Mouse (Mus musculus) testis, adult 2 months (tissue): Measurements from ENCODE around the gene Polm. TPM values are rescaled to one million over a fixed set of nuclear protein-coding genes. Genes with fewer than 3 reads are reported as not detected.

ENCODE experiments used
- H3K27ac ChIP-seq: fragments of 200-500 bp; 2 replicates; pipeline ENCODE4 v1.5.1; 2012; ENCODE audit warnings: low read depth, low read length; ENCODE audit not compliant: control insufficient read depth, insufficient read depth
- H3K27me3 ChIP-seq: fragments of 200-500 bp; 2 replicates; pipeline ENCODE4 v1.6.1; 2012; ENCODE audit warnings: mild to moderate bottlenecking, low read length, moderate library complexity; ENCODE audit not compliant: control insufficient read depth, insufficient read depth
- H3K36me3 ChIP-seq: fragments of 200-500 bp; 2 replicates; pipeline ENCODE4 v1.6.1; 2012; ENCODE audit warnings: mild to moderate bottlenecking, low read length; ENCODE audit not compliant: control insufficient read depth, insufficient read depth
- H3K4me1 ChIP-seq: fragments of 200-500 bp; 2 replicates; pipeline ENCODE4 v1.6.1; 2012; ENCODE audit warnings: low read length; ENCODE audit not compliant: control insufficient read depth, insufficient read depth
- H3K4me3 ChIP-seq: fragments of 200-500 bp; 2 replicates; pipeline ENCODE4 v1.5.1; 2012; ENCODE audit warnings: low read depth, mild to moderate bottlenecking, low read length, moderate library complexity, mixed read lengths; ENCODE audit not compliant: control insufficient read depth
- CTCF ChIP-seq: fragments of 200-500 bp; IDR thresholded peaks from 2 replicates; pipeline ENCODE4 v1.5.1; 2012; ENCODE audit warnings: low read depth, mild to moderate bottlenecking, inconsistent platforms, low read length, moderate library complexity; ENCODE audit not compliant: control insufficient read depth, insufficient read depth, insufficient replicate concordance
- POLR2A ChIP-seq: fragments of 200-500 bp; IDR thresholded peaks from 2 replicates; pipeline ENCODE4 v1.6.1; 2012; ENCODE audit warnings: low read depth, mild to moderate bottlenecking, inconsistent platforms, low read length, moderate library complexity; ENCODE audit not compliant: control insufficient read depth
- polyA plus RNA-seq: library from polyadenylated mRNA; depleted of rRNA; stranded (reverse); fragments of >200 nt; gene quantifications from 2 replicates; pipeline ENCODE4 v1.2.3, GENCODE M21; 2012

Gene Polm
- polyA plus RNA-seq, 1 experiment = 2.3 TPM

DNA sequence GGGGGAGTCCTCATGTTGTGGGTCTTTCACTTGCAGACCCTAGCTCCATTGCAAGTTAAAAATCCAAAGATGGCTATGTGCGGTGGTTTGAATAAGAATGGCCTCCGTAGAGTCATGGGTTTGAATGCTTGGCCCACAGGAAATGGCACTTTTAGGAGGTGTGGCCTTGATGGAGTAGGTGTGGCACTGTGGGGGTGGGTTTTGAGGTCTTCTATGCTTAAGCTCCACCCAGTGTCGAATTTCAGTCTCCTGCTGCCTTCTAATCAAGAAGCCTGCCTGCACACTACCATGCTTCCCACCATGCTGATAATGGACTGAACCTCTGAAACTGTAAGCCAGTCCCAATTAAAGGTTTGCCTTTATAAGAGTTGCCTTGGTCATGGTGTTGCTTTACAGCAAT, 5.3 kb upstream of the Polm start:
- H3K4me3 ChIP-seq = no peak overlapping the region
- H3K36me3 ChIP-seq = no peaks in the 10 kb centered on the region
- TF ChIP-seq CTCF (no peak), POLR2A (no peak)
- peaks cover 2% of the 10 kb centered on the region for H3K4me1 ChIP-seq
- no peak overlapping the region for H3K27ac ChIP-seq
- H3K27me3 ChIP-seq = no peaks in the 10 kb centered on the region

DNA sequence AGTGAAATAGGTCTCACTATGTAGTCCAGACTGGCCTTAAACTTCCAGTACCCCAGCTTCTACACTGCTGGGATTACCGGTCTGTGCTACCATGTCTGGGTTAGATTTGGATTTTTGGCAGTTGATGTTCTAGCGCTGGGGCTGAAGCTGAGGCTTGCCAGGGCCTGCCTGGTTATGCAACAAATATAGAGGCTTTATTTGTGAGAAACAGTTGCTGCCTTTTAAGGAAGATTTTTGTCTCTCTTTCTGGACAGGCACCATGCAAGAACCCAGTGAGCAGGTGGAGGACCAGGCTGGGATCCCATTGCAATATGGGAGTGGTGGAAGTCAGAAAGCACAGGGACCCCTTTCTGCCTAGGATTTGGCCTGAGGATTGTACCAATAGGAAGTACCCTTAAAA, 3.9 kb upstream of the Polm start:
- Histone ChIP-seq H3K27ac (no peak overlapping the region), H3K4me3 (no peak overlapping the region), H3K4me1 (peaks cover 7% of the 10 kb centered on the region), H3K36me3 (no peaks in the 10 kb centered on the region), H3K27me3 (no peaks in the 10 kb centered on the region)
- TF ChIP-seq CTCF = no peak
- no peak for TF ChIP-seq POLR2A

DNA sequence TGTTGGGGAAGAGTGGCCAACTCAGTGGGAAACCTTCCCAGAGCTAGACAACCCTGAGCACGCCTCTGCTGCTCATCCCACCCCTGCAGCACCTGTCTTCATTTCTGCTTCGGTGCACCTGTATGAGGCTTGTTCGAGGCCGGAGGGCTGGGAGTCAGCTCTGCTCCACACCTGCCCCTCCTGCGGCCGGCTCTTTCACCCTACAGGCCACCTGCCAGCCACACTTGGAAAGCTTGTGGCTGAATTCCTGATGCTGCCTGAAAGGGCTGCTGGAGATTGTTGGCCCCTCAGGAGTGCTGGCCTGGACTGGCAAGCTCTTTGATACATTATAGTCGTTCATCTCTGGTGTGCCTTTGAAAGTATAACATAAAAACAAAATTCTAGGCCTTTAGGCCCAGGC, 2.5 kb upstream of the Polm start:
- H3K4me1 ChIP-seq = peaks cover 7% of the 10 kb centered on the region
- H3K27me3 ChIP-seq = no peaks in the 10 kb centered on the region
- no peak overlapping the region for H3K4me3 ChIP-seq
- no peaks in the 10 kb centered on the region for H3K36me3 ChIP-seq
- TF ChIP-seq POLR2A = no peak
- no peak for TF ChIP-seq CTCF
- H3K27ac ChIP-seq = peak overlapping the region; percentile 25; the same call in 1 of the 2 replicates

DNA sequence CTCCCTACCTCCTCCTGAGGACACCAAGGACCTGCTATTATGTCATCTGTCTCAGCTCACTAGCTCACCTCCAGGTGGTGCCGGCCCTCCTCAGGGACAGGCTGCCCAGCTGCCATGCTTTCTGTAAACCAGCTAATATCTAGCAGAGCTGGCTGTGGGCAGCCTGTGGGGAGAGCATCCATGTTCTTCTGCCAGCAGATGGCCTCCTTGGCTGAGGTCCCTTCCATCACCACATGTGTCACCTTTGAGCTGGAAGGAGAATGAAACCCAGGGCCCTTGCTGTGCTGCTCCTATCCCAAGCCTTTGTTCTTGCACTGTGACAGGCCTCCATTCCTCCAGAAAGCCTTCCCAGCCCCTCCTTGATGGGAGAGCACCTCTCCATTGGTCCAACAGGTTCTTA, 1.7 kb downstream of the Polm start:
- TF ChIP-seq CTCF (no peak), POLR2A (no peak)
- Histone ChIP-seq H3K4me1 (peaks cover 7% of the 10 kb centered on the region), H3K4me3 (no peak overlapping the region), H3K36me3 (no peaks in the 10 kb centered on the region), H3K27ac (no peak overlapping the region), H3K27me3 (no peaks in the 10 kb centered on the region)

DNA sequence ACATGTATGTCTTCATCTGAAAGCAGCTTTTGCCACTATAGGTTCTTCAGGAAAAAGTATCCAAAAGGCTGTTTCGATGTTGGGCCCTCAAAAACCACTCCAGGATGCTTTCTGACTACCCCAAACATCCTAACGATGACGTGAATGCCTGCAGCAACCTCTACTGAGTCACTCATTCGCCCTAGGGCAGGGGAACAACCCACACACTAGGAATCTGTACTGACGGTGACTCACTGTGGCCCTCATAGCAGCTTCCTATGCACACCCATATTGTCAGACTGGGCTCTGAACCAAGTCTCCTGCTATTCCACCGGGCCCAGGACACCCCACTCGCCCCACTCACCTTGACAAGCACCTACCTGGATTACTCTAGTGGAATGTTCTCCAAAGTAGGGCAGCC, 2.8 kb downstream of the Polm start:
- TF ChIP-seq CTCF (no peak), POLR2A (no peak)
- no peak overlapping the region for H3K4me3 ChIP-seq
- H3K36me3 ChIP-seq = no peaks in the 10 kb centered on the region
- peaks cover 7% of the 10 kb centered on the region for H3K4me1 ChIP-seq
- H3K27me3 ChIP-seq = no peaks in the 10 kb centered on the region
- no peak overlapping the region for H3K27ac ChIP-seq

DNA sequence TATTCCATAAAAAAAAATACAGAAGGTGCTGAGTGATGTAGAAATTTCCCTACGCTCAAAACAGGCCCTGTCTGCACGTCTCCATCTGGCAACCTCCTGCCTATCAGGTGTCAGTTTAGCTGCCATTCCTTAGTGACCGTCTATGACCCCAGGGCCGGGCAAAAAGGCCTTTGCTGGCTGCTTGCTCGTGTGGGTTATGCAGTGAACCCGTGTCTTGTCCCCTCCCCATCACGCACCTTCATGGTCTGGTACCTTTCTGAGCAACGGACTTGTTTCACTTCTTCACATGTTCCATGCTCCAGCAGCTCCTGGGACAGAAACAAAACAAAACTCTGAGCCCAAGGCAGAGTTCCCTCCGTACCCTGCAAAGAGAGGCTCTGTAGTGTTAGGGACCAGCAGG, 3.3 kb downstream of the Polm start:
- no peaks in the 10 kb centered on the region for H3K36me3 ChIP-seq
- TF ChIP-seq CTCF = no peak
- TF ChIP-seq POLR2A = no peak

DNA sequence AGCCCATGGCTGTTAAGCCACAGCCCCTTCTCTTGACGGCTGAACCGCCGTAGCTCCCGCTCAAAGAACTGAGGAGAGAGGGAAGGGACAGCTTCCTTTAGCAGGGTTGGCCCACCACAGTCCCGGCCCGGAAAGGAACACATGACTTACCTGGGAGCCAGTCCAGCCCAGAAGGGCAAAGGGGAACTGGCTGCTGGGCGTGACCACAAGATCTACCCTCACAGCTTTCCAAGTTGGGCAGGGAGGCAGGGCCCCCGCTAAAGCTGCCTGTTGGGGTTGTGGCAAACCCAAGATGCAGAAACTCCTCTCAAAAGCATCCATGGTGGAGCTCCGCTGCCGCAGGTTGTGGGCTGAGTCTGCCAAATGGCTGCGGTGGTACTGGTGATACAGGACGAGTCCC, 8.5 kb downstream of the Polm start:
- TF ChIP-seq CTCF (no peak), POLR2A (no peak)
- no peaks in the 10 kb centered on the region for H3K4me1 ChIP-seq
- no peak overlapping the region for H3K27ac ChIP-seq
- no peaks in the 10 kb centered on the region for H3K27me3 ChIP-seq
- no peak overlapping the region for H3K4me3 ChIP-seq
- H3K36me3 ChIP-seq = no peaks in the 10 kb centered on the region

More for the DNA sequence above, 3.3 kb downstream of the Polm start:
- H3K4me1 ChIP-seq = peaks cover 5% of the 10 kb centered on the region
- no peak overlapping the region for H3K4me3 ChIP-seq
- no peaks in the 10 kb centered on the region for H3K27me3 ChIP-seq
- H3K27ac ChIP-seq = no peak overlapping the region
